Mouse (Mus musculus): Measurements from ENCODE around the gene Tmem217.

DNA sequence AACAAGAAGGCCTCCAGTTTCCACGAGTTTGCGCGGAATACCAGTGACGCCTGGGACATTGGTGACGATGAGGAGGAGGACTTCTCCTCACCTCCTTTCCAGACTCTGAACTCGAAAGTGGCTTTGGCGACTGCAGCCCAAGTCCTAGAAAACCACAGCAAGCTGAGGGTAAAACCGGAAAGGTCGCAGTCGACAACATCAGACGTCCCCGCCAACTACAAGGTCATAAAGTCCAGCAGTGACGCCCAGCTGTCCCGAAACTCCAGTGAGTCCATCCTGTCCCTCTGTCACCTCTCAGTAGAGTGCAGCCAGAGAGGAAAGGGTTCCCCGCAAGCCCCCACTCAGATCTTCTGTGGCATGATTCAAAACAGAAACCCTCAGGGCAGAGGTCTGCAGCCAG is 16.2 kb upstream of the Tmem217 start:
- TF ChIP-seq CTCF (IDR thresholded peaks at IDR 0.05; ENCODE audit: control insufficient read depth, insufficient read depth, insufficient read length) = no peak
- TF ChIP-seq FOSL1 (IDR thresholded peaks at IDR 0.05; ENCODE audit: insufficient read depth, low read length, poor library complexity, severe bottlenecking) = no peak
- TF ChIP-seq USF1 (IDR thresholded peaks at IDR 0.05; ENCODE audit: low read depth) = no peak
- no peak for TF ChIP-seq MAX (IDR thresholded peaks at IDR 0.05)
- no peak for TF ChIP-seq MYOD1 (IDR thresholded peaks at IDR 0.05; ENCODE audit: control insufficient read depth, insufficient read length, low read depth)
- no peak for TF ChIP-seq CEBPB (IDR thresholded peaks at IDR 0.05; ENCODE audit: low read depth)
